Mouse (Mus musculus) frontal cortex, adult 2 months (tissue): ENCODE results near the gene Art2b. TPM values are rescaled to one million over a fixed set of nuclear protein-coding genes. Genes with fewer than 3 reads are reported as not detected.

Experiments
- polyA plus RNA-seq: library from polyadenylated mRNA; depleted of rRNA; stranded (reverse); fragments of >200 nt; gene quantifications from 2 replicates; pipeline ENCODE4 v1.2.3, GENCODE M21; 2012; rRNA removed

Gene Art2b
- polyA plus RNA-seq, 1 experiment, result not detected

Other genes with a start within 250 kb of the Art2b start
- gene Arap1, start 237.5 kb downstream of the Art2b start, polyA plus RNA-seq, result 19.5 and 20.2 TPM in 2 replicates
- 1.5 and 2.3 TPM in 2 replicates for gene Gm45837, start 174.7 kb downstream of the Art2b start, polyA plus RNA-seq
- 186 and 189 TPM in 2 replicates for gene Pde2a, start 163.9 kb downstream of the Art2b start, polyA plus RNA-seq
- 36.3 and 45.7 TPM in 2 replicates for gene Clpb, start 78.0 kb upstream of the Art2b start, polyA plus RNA-seq
- not detected in 2 replicates for gene Phox2a, start 232.7 kb upstream of the Art2b start, polyA plus RNA-seq